Mouse (Mus musculus): ENCODE results near the gene Dgkg. TPM values are rescaled to one million over a fixed set of nuclear protein-coding genes. Genes with fewer than 3 reads are reported as not detected.

The Dgkg gene
- polyA plus RNA-seq, 1 experiment: 0.40 TPM

DNA sequence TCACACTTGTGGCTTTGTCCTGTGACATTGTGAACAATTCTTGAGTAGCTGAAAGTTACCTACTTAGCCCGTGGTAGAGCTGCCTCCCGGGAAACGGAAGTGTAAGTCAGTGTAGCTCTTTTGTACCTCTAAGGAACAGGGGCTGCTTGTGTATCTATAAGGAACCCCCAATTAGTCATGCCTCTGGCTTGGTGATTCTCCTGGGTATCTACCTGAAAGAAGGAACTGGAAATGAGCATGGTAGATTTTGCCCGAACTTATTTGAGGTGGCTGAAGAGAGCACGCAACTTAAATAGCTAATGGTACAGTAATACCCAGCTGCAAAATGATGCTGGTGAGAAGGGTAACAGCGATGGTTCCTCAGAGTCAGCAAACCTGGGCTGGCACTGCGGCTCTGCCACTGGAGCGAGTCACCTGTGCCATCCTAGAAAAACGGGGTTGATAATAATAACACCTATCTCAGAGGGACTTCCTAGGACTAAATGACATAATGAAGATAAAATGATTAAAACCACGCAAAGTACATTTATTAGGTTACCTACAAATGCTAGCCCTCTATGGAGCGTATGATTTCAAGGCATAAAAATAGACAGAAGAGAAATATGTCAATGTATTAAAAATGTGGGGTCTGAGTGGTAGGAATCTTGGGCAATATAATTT is 3.1 kb downstream of the Dgkg start:
- Histone ChIP-seq H3K27me3 (ENCODE audit: control insufficient read depth, insufficient read depth, low read length) (0 out of 2 replicates have a peak, but pooled peaks cover 3% of the 10 kb centered on the region), H3K4me1 (ENCODE audit: control insufficient read depth, insufficient read depth, insufficient read length) (peaks cover 15% of the 10 kb centered on the region), H3K36me3 (ENCODE audit: control insufficient read depth, insufficient read depth, low read length) (no peaks in the 10 kb centered on the region), H3K4me3 (ENCODE audit: extremely low read depth, insufficient read depth, insufficient read length) (no peak overlapping the region), H3K27ac (ENCODE audit: insufficient read depth, low read length) (no peak overlapping the region)
- 32% methylated on average over 11 of the region's 11 CpGs for WGBS
- TF ChIP-seq CTCF (IDR thresholded peaks at IDR 0.05; ENCODE audit: extremely low read depth, insufficient read depth, insufficient read length, insufficient replicate concordance): no peak
- no peak for TF ChIP-seq POLR2A (IDR thresholded peaks at IDR 0.05; ENCODE audit: low read depth, low read length)
- no peak for DNase-seq (ENCODE audit: low read depth in 1 of 2, low spot score in 2 of 2)

DNA sequence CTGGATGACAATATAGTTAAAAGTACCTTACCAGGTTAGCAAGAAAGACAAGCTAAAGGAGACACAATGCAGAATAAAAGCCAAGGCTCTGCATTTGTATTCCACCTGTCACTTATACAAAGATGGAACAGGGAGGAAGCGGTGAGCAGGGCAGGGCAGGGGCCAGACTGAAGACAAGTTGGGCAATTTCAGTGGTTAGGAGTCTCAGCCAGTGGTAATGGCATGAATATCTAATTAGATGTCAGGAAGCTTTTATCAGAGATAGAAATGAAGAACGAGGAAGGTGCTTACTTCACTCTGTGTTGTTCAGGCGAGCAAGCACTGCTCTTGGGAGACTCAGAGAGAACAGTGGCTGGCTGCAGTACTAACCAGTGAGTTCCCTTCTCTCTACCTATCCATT is 5.8 kb downstream of the Dgkg start:
- DNase-seq (ENCODE audit: low read depth in 1 of 2, low spot score in 2 of 2): no peak
- Histone ChIP-seq H3K27me3 (ENCODE audit: control insufficient read depth, insufficient read depth, low read length) (0 out of 2 replicates have a peak, but pooled peaks cover 3% of the 10 kb centered on the region), H3K4me1 (ENCODE audit: control insufficient read depth, insufficient read depth, insufficient read length) (peaks cover 10% of the 10 kb centered on the region), H3K27ac (ENCODE audit: insufficient read depth, low read length) (no peak overlapping the region), H3K36me3 (ENCODE audit: control insufficient read depth, insufficient read depth, low read length) (no peaks in the 10 kb centered on the region), H3K4me3 (ENCODE audit: extremely low read depth, insufficient read depth, insufficient read length) (no peak overlapping the region)
- 29% methylated on average over 3 of the region's 3 CpGs for WGBS
- TF ChIP-seq POLR2A (IDR thresholded peaks at IDR 0.05; ENCODE audit: low read depth, low read length): no peak
- TF ChIP-seq CTCF (IDR thresholded peaks at IDR 0.05; ENCODE audit: extremely low read depth, insufficient read depth, insufficient read length, insufficient replicate concordance): no peak

DNA sequence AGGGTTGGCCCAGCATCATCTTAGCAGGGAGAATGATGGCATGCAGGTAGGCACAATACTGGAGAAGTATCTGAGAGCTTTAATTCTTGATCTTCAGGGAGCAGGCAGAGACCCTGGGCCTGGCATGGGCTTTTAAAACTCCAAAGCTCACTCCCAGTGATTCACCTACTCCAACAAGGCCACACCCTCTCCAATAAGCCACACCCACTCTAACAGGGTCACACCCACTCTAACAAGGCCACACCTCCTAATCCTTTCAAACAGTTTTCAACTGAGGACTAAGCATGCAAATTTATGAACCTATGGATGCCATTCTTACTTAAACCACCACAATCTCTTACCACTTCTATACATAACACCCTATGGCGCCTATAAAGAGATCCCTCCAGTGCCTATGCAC is 11.8 kb downstream of the Dgkg start:
- TF ChIP-seq POLR2A (IDR thresholded peaks at IDR 0.05; ENCODE audit: low read depth, low read length): no peak
- TF ChIP-seq CTCF (IDR thresholded peaks at IDR 0.05; ENCODE audit: extremely low read depth, insufficient read depth, insufficient read length, insufficient replicate concordance): no peak
- no peaks in the 10 kb centered on the region for H3K36me3 ChIP-seq (ENCODE audit: control insufficient read depth, insufficient read depth, low read length)
- no peak for DNase-seq (ENCODE audit: low read depth in 1 of 2, low spot score in 2 of 2)
- 100% methylated on average over 1 of the region's 1 CpGs for WGBS
- H3K4me3 ChIP-seq (ENCODE audit: extremely low read depth, insufficient read depth, insufficient read length): no peak overlapping the region
- H3K27me3 ChIP-seq (ENCODE audit: control insufficient read depth, insufficient read depth, low read length): no peaks in the 10 kb centered on the region
- no peak overlapping the region for H3K27ac ChIP-seq (ENCODE audit: insufficient read depth, low read length)
- H3K4me1 ChIP-seq (ENCODE audit: control insufficient read depth, insufficient read depth, insufficient read length): no peaks in the 10 kb centered on the region

DNA sequence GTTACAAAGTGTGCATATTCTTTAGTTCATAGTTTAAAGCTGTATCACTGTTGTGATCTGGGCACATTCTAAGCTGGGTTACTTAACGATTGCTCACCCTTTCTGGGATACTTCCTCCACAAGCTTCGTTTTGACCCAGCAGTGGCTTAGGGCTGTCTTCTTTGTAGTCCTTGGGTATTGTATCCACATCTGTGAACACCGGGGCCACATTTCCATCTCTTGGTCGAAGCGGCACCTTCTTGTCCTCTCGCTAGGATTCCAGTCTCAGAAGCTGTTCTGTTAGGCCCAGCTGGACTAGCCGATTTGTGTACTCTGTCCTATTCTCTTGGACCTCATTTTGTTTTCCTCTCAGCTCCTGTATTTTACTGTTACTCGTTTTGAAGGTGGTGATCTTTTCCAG is 13.6 kb downstream of the Dgkg start:
- H3K36me3 ChIP-seq (ENCODE audit: control insufficient read depth, insufficient read depth, low read length): no peaks in the 10 kb centered on the region

DNA sequence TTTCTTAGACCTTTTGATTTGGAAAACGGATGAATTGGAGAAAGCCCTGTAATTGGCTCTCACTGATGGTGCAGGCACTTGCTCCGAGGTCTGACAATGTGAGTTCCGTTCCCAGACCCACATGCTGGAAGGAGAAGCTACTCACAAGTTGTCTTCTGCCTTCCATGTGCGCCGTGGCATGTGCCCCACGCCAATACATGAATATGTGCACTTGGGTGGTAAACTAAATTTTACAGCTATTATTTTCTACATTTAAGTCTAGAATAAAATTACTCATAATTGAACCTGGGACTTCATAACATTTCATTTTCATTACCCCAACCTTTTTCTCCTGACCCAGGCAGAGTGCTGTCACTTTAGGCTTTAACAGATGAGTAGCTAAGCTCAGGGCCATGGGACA is 14.1 kb downstream of the Dgkg start:
- no peaks in the 10 kb centered on the region for H3K27me3 ChIP-seq (ENCODE audit: control insufficient read depth, insufficient read depth, low read length)
- no peak overlapping the region for H3K27ac ChIP-seq (ENCODE audit: insufficient read depth, low read length)
- TF ChIP-seq CTCF (IDR thresholded peaks at IDR 0.05; ENCODE audit: extremely low read depth, insufficient read depth, insufficient read length, insufficient replicate concordance): no peak
- TF ChIP-seq POLR2A (IDR thresholded peaks at IDR 0.05; ENCODE audit: low read depth, low read length): no peak
- H3K4me1 ChIP-seq (ENCODE audit: control insufficient read depth, insufficient read depth, insufficient read length): no peaks in the 10 kb centered on the region
- DNase-seq (ENCODE audit: low read depth in 1 of 2, low spot score in 2 of 2): no peak
- H3K4me3 ChIP-seq (ENCODE audit: extremely low read depth, insufficient read depth, insufficient read length): no peak overlapping the region
- WGBS: 91% methylated on average over 6 of the region's 6 CpGs
- no peaks in the 10 kb centered on the region for H3K36me3 ChIP-seq (ENCODE audit: control insufficient read depth, insufficient read depth, low read length)

More for the DNA sequence above, 13.6 kb downstream of the Dgkg start:
- H3K27me3 ChIP-seq (ENCODE audit: control insufficient read depth, insufficient read depth, low read length): no peaks in the 10 kb centered on the region
- no peak overlapping the region for H3K4me3 ChIP-seq (ENCODE audit: extremely low read depth, insufficient read depth, insufficient read length)
- WGBS: 80% methylated on average over 8 of the region's 8 CpGs
- TF ChIP-seq CTCF (IDR thresholded peaks at IDR 0.05; ENCODE audit: extremely low read depth, insufficient read depth, insufficient read length, insufficient replicate concordance) (no peak), POLR2A (IDR thresholded peaks at IDR 0.05; ENCODE audit: low read depth, low read length) (no peak)
- no peak overlapping the region for H3K27ac ChIP-seq (ENCODE audit: insufficient read depth, low read length)
- H3K4me1 ChIP-seq (ENCODE audit: control insufficient read depth, insufficient read depth, insufficient read length): no peaks in the 10 kb centered on the region
- no peak for DNase-seq (ENCODE audit: low read depth in 1 of 2, low spot score in 2 of 2)

DNA sequence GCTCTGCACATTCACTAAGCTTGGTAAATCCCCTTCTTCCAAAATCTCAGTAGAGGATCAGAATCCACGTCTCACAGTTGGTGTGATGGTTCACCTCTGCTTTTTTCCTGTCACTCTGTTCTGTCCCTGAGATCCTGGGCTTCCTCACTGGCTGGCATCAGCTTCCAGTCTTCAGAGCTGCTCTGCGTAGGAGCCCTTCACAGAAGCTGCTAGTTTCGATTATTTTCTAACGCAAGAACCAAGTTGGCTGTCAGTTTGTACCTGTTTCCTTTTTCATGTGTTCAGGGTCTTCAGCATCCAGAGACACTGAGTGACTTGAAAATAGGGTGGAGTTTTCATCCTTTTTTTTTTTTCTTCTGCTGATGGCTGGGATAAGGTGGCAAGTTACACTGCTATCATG is 15.0 kb downstream of the Dgkg start:
- H3K27ac ChIP-seq (ENCODE audit: insufficient read depth, low read length): no peak overlapping the region
- H3K4me1 ChIP-seq (ENCODE audit: control insufficient read depth, insufficient read depth, insufficient read length): no peaks in the 10 kb centered on the region

DNA sequence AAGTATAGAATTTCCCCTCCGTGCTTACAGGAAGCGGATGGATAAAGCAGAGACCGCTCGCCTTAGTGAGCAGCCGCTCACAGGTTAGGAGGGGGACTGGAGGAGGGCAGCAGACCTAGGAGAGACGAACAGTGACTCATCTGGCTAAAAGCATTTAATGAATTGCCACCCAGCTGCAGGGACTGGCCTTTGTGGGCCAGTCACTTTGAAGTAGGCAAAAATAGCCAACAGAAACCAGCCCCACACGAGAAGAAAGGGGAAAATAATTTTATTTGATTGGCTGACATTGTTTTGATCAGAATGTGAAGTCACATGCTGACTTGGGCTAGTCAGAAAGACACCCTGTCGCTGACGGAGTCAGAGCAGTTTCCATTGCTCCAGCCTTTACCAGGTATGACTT is 15.4 kb downstream of the Dgkg start:
- no peak for DNase-seq (ENCODE audit: low read depth in 1 of 2, low spot score in 2 of 2)
- no peaks in the 10 kb centered on the region for H3K4me1 ChIP-seq (ENCODE audit: control insufficient read depth, insufficient read depth, insufficient read length)
- no peak for TF ChIP-seq CTCF (IDR thresholded peaks at IDR 0.05; ENCODE audit: extremely low read depth, insufficient read depth, insufficient read length, insufficient replicate concordance)
- H3K27me3 ChIP-seq (ENCODE audit: control insufficient read depth, insufficient read depth, low read length): no peaks in the 10 kb centered on the region
- no peak overlapping the region for H3K27ac ChIP-seq (ENCODE audit: insufficient read depth, low read length)
- no peak overlapping the region for H3K4me3 ChIP-seq (ENCODE audit: extremely low read depth, insufficient read depth, insufficient read length)
- WGBS: 76% methylated on average over 9 of the region's 9 CpGs
- H3K36me3 ChIP-seq (ENCODE audit: control insufficient read depth, insufficient read depth, low read length): no peaks in the 10 kb centered on the region

More for the DNA sequence above, 15.0 kb downstream of the Dgkg start:
- Histone ChIP-seq H3K4me3 (ENCODE audit: extremely low read depth, insufficient read depth, insufficient read length) (no peak overlapping the region), H3K36me3 (ENCODE audit: control insufficient read depth, insufficient read depth, low read length) (no peaks in the 10 kb centered on the region), H3K27me3 (ENCODE audit: control insufficient read depth, insufficient read depth, low read length) (no peaks in the 10 kb centered on the region)
- DNase-seq (ENCODE audit: low read depth in 1 of 2, low spot score in 2 of 2): no peak
- WGBS: 89% methylated on average over 4 of the region's 4 CpGs
- TF ChIP-seq CTCF (IDR thresholded peaks at IDR 0.05; ENCODE audit: extremely low read depth, insufficient read depth, insufficient read length, insufficient replicate concordance): no peak
- TF ChIP-seq POLR2A (IDR thresholded peaks at IDR 0.05; ENCODE audit: low read depth, low read length): no peak

Data from spleen, adult 2 months (tissue).